Mouse (Mus musculus) forebrain, embryonic 13.5 days (tissue): ENCODE data around the gene Fam189a1. TPM values are rescaled to one million over a fixed set of nuclear protein-coding genes. Genes with fewer than 3 reads are reported as not detected.

Source experiments
- ATAC-seq: fragments of 200-750 bp; cut with Nextera tagmentation; 2 replicates; pipeline ENCODE4 v1.8.0; 2017
- H3K27ac ChIP-seq: fragments of 300-500 bp; sonication (generic); 2 replicates; pipeline ENCODE4 v1.5.1; 2015; ENCODE audit warnings: inconsistent platforms, mild to moderate bottlenecking, moderate library complexity
- H3K27me3 ChIP-seq: fragments of 300-500 bp; sonication (generic); 2 replicates; pipeline ENCODE4 v1.6.1; 2015; ENCODE audit warnings: mild to moderate bottlenecking, inconsistent platforms
- H3K36me3 ChIP-seq: fragments of 300-500 bp; sonication (generic); 2 replicates; pipeline ENCODE4 v1.6.1; 2015; ENCODE audit warnings: mild to moderate bottlenecking, inconsistent platforms; ENCODE audit not compliant: poor library complexity, severe bottlenecking
- H3K4me1 ChIP-seq: fragments of 300-500 bp; sonication (generic); 2 replicates; pipeline ENCODE4 v1.6.1; 2015; ENCODE audit warnings: inconsistent platforms
- H3K4me2 ChIP-seq: fragments of 300-500 bp; sonication (generic); 2 replicates; pipeline ENCODE4 v1.6.1; 2015; ENCODE audit warnings: inconsistent platforms, mild to moderate bottlenecking, moderate library complexity
- H3K4me3 ChIP-seq: fragments of 300-500 bp; sonication (generic); 2 replicates; pipeline ENCODE4 v1.5.1; 2015; ENCODE audit warnings: mild to moderate bottlenecking, inconsistent platforms
- H3K9ac ChIP-seq: fragments of 300-500 bp; sonication (generic); 2 replicates; pipeline ENCODE4 v1.6.1; 2015; ENCODE audit warnings: mild to moderate bottlenecking, inconsistent platforms
- H3K9me3 ChIP-seq: fragments of 300-500 bp; sonication (generic); replicated peaks from 2 replicates; pipeline ENCODE4 v1.6.1; 2016; ENCODE audit warnings: inconsistent platforms
- WGBS: fragments of 180-500 bp; shearing (Covaris S2); methylation state at CpG from one replicate; pipeline ENCODE4 v1.1.7; 2015; 5-methylcytosine and 5-hydroxymethylcytosine counted together
- polyA plus RNA-seq: library from polyadenylated mRNA; unstranded; fragments of >200 nt; fragmentation: Nextera tagmentation; extraction: Ambion mirVana; gene quantifications from 2 replicates; pipeline ENCODE4 v1.2.1, GENCODE M21; 2015

The Fam189a1 gene
- polyA plus RNA-seq, 1 experiment from 2014 or later = 3.0 TPM

GRCm38 (mm10) chr7:64930980-64931379 is 225.4 kb downstream of the Fam189a1 start:
- Histone ChIP-seq H3K9ac (no peak overlapping the region), H3K27me3 (no peaks in the 10 kb centered on the region), H3K36me3 (no peaks in the 10 kb centered on the region), H3K4me2 (no peak overlapping the region), H3K4me3 (no peak overlapping the region), H3K9me3 (no peaks in the 10 kb centered on the region), H3K4me1 (peaks cover 5% of the 10 kb centered on the region; the same call in 1 of the 2 replicates), H3K27ac (0 out of 2 replicates have a peak overlapping the region, but pooled peaks have one; percentile 6)
- 76% methylated on average over 4 of the region's 4 CpGs for WGBS
- peak; percentile 55; the same call in 1 of the 2 replicates for ATAC-seq

- H3K4me2 ChIP-seq = no peak overlapping the region
- no peak overlapping the region for H3K27ac ChIP-seq
- H3K4me3 ChIP-seq = no peak overlapping the region
- ATAC-seq = no peak
- H3K9ac ChIP-seq = no peak overlapping the region
- WGBS = 83% methylated on average over 5 of the region's 5 CpGs
- no peaks in the 10 kb centered on the region for H3K36me3 ChIP-seq
- peaks cover 10% of the 10 kb centered on the region for H3K4me1 ChIP-seq
- H3K9me3 ChIP-seq = no peaks in the 10 kb centered on the region
- H3K27me3 ChIP-seq = no peaks in the 10 kb centered on the region
Measured at GRCm38 (mm10) chr7:64923918-64924317, 232.5 kb downstream of the Fam189a1 start.

GRCm38 (mm10) chr7:64921189-64921588 is 235.2 kb downstream of the Fam189a1 start:
- no peaks in the 10 kb centered on the region for H3K9me3 ChIP-seq
- H3K4me1 ChIP-seq = peaks cover 10% of the 10 kb centered on the region
- H3K27me3 ChIP-seq = no peaks in the 10 kb centered on the region
- H3K4me2 ChIP-seq = 0 out of 2 replicates have a peak overlapping the region, but pooled peaks have one; percentile 14
- H3K27ac ChIP-seq = no peak overlapping the region; the same call in 1 of the 2 replicates
- peak; percentile 61; the same call in 1 of the 2 replicates for ATAC-seq
- no peak overlapping the region for H3K4me3 ChIP-seq
- H3K36me3 ChIP-seq = no peaks in the 10 kb centered on the region
- 55% methylated on average over 13 of the region's 13 CpGs for WGBS
- H3K9ac ChIP-seq = no peak overlapping the region

GRCm38 (mm10) chr7:64920735-64921134 is 235.6 kb downstream of the Fam189a1 start:
- ATAC-seq = peak; percentile 33; the same call in 1 of the 2 replicates
- Histone ChIP-seq H3K9ac (no peak overlapping the region), H3K36me3 (no peaks in the 10 kb centered on the region), H3K4me3 (no peak overlapping the region), H3K27me3 (no peaks in the 10 kb centered on the region), H3K4me2 (0 out of 2 replicates have a peak overlapping the region, but pooled peaks have one; percentile 14), H3K4me1 (peaks cover 10% of the 10 kb centered on the region), H3K27ac (no peak overlapping the region), H3K9me3 (no peaks in the 10 kb centered on the region)
- 16% methylated on average over 5 of the region's 5 CpGs for WGBS

GRCm38 (mm10) chr7:64916654-64917053 is 239.7 kb downstream of the Fam189a1 start:
- Histone ChIP-seq H3K9me3 (no peaks in the 10 kb centered on the region), H3K4me3 (no peak overlapping the region), H3K9ac (no peak overlapping the region), H3K27me3 (no peaks in the 10 kb centered on the region), H3K36me3 (no peaks in the 10 kb centered on the region), H3K4me2 (no peak overlapping the region), H3K27ac (peak overlapping the region; percentile 25), H3K4me1 (peaks cover 10% of the 10 kb centered on the region)
- 51% methylated on average over 7 of the region's 7 CpGs for WGBS
- peak; percentile 48 for ATAC-seq

GRCm38 (mm10) chr7:64915121-64915520 is 241.2 kb downstream of the Fam189a1 start:
- Histone ChIP-seq H3K4me1 (no peaks in the 10 kb centered on the region; the same call in 1 of the 2 replicates), H3K4me3 (no peak overlapping the region), H3K4me2 (no peak overlapping the region), H3K9me3 (no peaks in the 10 kb centered on the region), H3K27ac (0 out of 2 replicates have a peak overlapping the region, but pooled peaks have one; percentile 21), H3K9ac (no peak overlapping the region), H3K27me3 (no peaks in the 10 kb centered on the region), H3K36me3 (no peaks in the 10 kb centered on the region)
- 39% methylated on average over 2 of the region's 2 CpGs for WGBS
- ATAC-seq = no peak

- Histone ChIP-seq H3K4me3 (no peak overlapping the region), H3K36me3 (no peaks in the 10 kb centered on the region), H3K27me3 (no peaks in the 10 kb centered on the region), H3K4me1 (no peaks in the 10 kb centered on the region; the same call in 1 of the 2 replicates), H3K9me3 (0 out of 2 replicates have a peak, but pooled peaks cover 5% of the 10 kb centered on the region), H3K27ac (no peak overlapping the region), H3K4me2 (no peak overlapping the region), H3K9ac (no peak overlapping the region)
- ATAC-seq = no peak
- WGBS = 77% methylated on average over 2 of the region's 2 CpGs
Measured at GRCm38 (mm10) chr7:64911945-64912344, 244.4 kb downstream of the Fam189a1 start.

GRCm38 (mm10) chr7:64910208-64910607 is 246.2 kb downstream of the Fam189a1 start:
- Histone ChIP-seq H3K4me1 (no peaks in the 10 kb centered on the region; the same call in 1 of the 2 replicates), H3K27ac (no peak overlapping the region), H3K9ac (no peak overlapping the region), H3K4me2 (no peak overlapping the region), H3K9me3 (0 out of 2 replicates have a peak, but pooled peaks cover 5% of the 10 kb centered on the region), H3K27me3 (no peaks in the 10 kb centered on the region), H3K4me3 (no peak overlapping the region), H3K36me3 (no peaks in the 10 kb centered on the region)
- ATAC-seq = no peak
- 83% methylated on average over 2 of the region's 2 CpGs for WGBS

- no peak overlapping the region for H3K27ac ChIP-seq
- no peak overlapping the region for H3K9ac ChIP-seq
- WGBS = 86% methylated on average over 5 of the region's 5 CpGs
- no peak overlapping the region for H3K4me2 ChIP-seq
- no peak overlapping the region for H3K4me3 ChIP-seq
- ATAC-seq = no peak
- H3K9me3 ChIP-seq = 0 out of 2 replicates have a peak, but pooled peaks cover 5% of the 10 kb centered on the region
- no peaks in the 10 kb centered on the region for H3K36me3 ChIP-seq
- H3K4me1 ChIP-seq = no peaks in the 10 kb centered on the region
- no peaks in the 10 kb centered on the region for H3K27me3 ChIP-seq
Measured at GRCm38 (mm10) chr7:64906955-64907354, 249.4 kb downstream of the Fam189a1 start.

GRCm38 (mm10) chr7:64905506-64905905 is 250.9 kb downstream of the Fam189a1 start:
- Histone ChIP-seq H3K9ac (no peak overlapping the region), H3K4me2 (no peak overlapping the region), H3K4me3 (no peak overlapping the region), H3K4me1 (no peaks in the 10 kb centered on the region), H3K27me3 (no peaks in the 10 kb centered on the region), H3K27ac (no peak overlapping the region), H3K36me3 (no peaks in the 10 kb centered on the region), H3K9me3 (0 out of 2 replicates have a peak, but pooled peaks cover 5% of the 10 kb centered on the region)
- 90% methylated on average over 3 of the region's 3 CpGs for WGBS
- ATAC-seq = no peak

GRCm38 (mm10) chr7:64900249-64900648 is 256.1 kb downstream of the Fam189a1 start:
- H3K4me2 ChIP-seq = no peak overlapping the region
- no peaks in the 10 kb centered on the region for H3K9me3 ChIP-seq
- H3K9ac ChIP-seq = no peak overlapping the region
- H3K36me3 ChIP-seq = no peaks in the 10 kb centered on the region
- no peaks in the 10 kb centered on the region for H3K27me3 ChIP-seq
- H3K4me1 ChIP-seq = peaks cover 6% of the 10 kb centered on the region; the same call in 1 of the 2 replicates
- H3K4me3 ChIP-seq = no peak overlapping the region
- 79% methylated on average over 2 of the region's 2 CpGs for WGBS
- H3K27ac ChIP-seq = no peak overlapping the region
- no peak; the same call in 1 of the 2 replicates for ATAC-seq

GRCm38 (mm10) chr7:64896587-64896986 is 259.8 kb downstream of the Fam189a1 start:
- no peak for ATAC-seq
- no peaks in the 10 kb centered on the region for H3K27me3 ChIP-seq
- no peaks in the 10 kb centered on the region for H3K9me3 ChIP-seq
- WGBS = 73% methylated on average over 6 of the region's 6 CpGs
- H3K4me2 ChIP-seq = no peak overlapping the region
- H3K4me3 ChIP-seq = no peak overlapping the region
- H3K36me3 ChIP-seq = no peaks in the 10 kb centered on the region
- no peak overlapping the region for H3K9ac ChIP-seq
- H3K4me1 ChIP-seq = peaks cover 8% of the 10 kb centered on the region; the same call in 1 of the 2 replicates
- no peak overlapping the region for H3K27ac ChIP-seq

- no peaks in the 10 kb centered on the region for H3K27me3 ChIP-seq
- H3K27ac ChIP-seq = no peak overlapping the region
- 57% methylated on average over 5 of the region's 5 CpGs for WGBS
- no peaks in the 10 kb centered on the region for H3K36me3 ChIP-seq
- peaks cover 8% of the 10 kb centered on the region; the same call in 1 of the 2 replicates for H3K4me1 ChIP-seq
- H3K9me3 ChIP-seq = no peaks in the 10 kb centered on the region
- ATAC-seq = no peak
- H3K4me2 ChIP-seq = no peak overlapping the region
- no peak overlapping the region for H3K9ac ChIP-seq
- no peak overlapping the region for H3K4me3 ChIP-seq
Measured at GRCm38 (mm10) chr7:64895685-64896101, 260.7 kb downstream of the Fam189a1 start.
